Mouse (Mus musculus): ENCODE data around the gene Rbbp8nl. TPM values are rescaled to one million over a fixed set of nuclear protein-coding genes. Genes with fewer than 3 reads are reported as not detected.

Rbbp8nl gene
- not detected in 2 replicates for total RNA-seq (2023)

DNA sequence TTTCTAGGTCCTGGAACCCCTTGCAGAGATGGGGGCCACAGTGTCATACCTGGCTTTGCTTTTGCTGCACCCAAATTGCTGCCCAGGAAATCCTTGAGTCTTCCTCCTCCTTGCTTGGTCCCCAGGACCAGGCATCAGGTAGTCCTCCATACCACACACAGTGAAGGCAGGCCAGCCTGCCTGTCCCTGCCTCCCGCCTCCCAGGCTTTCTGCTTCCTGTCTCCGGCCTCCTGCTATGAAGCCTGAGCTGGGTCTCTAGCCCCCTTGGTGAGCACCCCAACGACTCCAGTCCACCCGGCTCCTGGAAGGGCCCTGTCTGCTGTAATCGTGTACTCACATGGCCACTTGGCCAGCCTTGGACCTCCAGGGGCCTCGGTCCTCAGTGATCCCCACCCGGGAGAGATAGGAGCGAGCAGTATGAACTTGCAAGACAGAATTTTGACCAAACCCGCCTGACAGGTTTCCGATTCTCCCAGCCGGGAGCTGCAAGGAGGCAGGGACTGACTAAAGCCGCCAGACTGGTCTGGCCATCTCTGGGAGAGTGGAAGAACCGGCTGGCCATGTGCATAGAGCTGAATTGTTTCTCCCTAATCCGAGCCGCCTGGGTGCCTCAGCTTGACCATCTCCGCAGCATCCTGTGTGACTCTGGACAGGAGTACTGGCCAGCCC lies at the start of gene Rbbp8nl:
Gene Rbbp8nl, minus strand, starts transcription at position 440 of the 669 bp plus-strand sequence.

DNA sequence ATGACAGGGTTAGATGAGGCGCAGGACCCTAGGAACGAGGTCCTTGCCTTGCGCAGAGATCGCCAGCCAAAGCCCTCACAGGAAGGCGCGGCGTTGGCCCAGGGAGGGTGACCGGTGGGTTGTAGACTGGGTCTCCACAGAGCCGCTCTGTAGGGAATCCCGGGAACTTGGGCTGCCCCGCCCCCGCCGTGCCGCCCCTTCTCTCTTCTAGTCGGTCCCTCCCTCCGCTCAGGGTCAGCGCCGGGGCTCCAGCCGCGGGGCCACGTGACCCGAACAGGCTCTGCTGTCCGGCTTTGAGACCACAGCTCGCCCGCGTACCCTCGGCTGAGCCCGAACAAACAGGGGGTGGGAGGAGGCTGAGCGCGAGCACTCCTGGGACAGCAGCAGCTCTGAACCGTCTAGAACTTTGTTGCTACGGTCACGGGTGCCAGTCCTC lies 44.9 kb upstream of the Rbbp8nl start, which contains the start of gene Gata5:
Gene Gata5, minus strand, starts transcription at position 149 of the 436 bp plus-strand sequence.

DNA sequence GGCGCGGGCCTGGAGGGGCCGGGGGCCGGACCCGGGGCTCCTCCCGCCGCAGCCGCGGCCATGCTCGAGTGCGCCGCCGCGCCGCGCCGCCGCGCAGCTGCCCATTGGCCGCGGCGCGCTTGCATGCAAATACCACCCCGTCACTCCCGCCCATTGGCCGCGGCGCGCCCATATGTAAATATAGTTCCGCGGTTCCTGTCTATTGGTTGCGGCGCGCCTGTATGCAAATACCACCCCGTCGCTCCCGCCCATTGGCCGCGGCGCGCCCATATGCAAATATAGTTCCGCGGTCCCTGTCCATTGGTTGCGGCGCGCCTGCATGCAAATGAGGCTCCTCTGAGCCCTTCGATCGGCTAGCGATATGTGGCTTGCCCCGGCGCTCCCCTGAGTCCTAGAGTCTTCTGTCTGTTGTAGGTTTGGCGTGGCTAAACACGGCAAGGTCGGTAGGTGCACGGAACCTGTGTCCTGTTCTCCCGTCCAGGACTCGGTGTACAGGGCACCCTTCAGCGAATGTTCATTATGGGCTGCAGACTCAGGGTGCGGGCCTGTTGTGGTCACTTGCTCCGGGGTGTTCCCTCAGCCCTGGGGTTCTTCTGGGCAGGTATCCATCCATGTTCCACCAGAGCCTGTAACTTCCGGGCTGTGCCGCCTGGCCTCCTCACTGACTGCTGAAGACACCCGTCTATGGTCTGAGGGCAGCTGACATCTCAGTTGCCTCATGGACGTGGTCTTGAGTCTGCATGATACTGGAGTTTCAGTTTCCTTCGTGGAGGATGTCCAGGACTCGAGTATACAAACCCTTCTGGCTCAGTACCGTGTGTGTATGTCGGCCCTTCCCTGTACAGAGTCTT lies 16.1 kb downstream of the Rbbp8nl start, which contains the start of gene Cables2:
Gene Cables2, minus strand, starts transcription at position 103 of the 851 bp plus-strand sequence.

DNA sequence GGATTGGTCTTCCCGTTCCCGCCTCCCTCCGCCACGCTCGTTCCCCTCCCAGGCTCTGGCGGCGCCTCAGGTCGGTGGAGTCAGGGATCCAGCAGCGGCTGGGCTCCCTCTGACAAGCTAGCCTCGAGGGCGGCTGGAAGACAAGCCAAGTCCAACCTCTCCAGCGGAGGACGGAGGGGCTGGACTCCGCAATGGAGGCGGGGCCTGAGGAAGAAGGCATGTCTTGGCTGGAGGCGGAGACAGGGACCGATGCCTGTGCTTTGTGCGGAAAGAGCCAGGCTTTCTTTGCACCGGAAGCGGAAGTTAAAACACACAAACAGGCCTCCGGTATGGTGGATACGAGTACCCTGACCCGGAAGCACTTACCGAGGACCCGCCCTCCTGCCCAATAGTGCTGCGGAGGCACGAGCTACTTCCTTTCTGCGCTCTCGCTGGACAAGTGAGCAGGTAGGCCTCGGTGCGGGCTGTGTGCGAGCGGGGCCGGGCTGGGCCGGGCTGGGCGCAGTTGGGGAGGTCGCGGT lies 32.6 kb downstream of the Rbbp8nl start, which contains the start of gene Rps21:
Gene Rps21, plus strand, starts transcription at position 377 of the 521 bp plus-strand sequence.

Other genes with a start within 250 kb of the Rbbp8nl start
- gene Psma7, start 247.4 kb downstream of the Rbbp8nl start, total RNA-seq (2023), result 128 and 158 TPM in 2 replicates
- gene Ss18l1, start 247.4 kb downstream of the Rbbp8nl start, total RNA-seq (2023), result 3.4 and 3.8 TPM in 2 replicates
- 4.6 and 6.9 TPM in 2 replicates for gene Mtg2, start 219.3 kb downstream of the Rbbp8nl start, total RNA-seq (2023)
- gene Hrh3, start 185.4 kb downstream of the Rbbp8nl start, total RNA-seq (2023), result not detected in 2 replicates
- gene Osbpl2, start 170.6 kb downstream of the Rbbp8nl start, total RNA-seq (2023), result 69.9 and 77.3 TPM in 2 replicates
- 69.8 and 76.8 TPM in 2 replicates for gene Adrm1, start 118.4 kb downstream of the Rbbp8nl start, total RNA-seq (2023)
- gene Lama5, start 64.0 kb downstream of the Rbbp8nl start, total RNA-seq (2023), result 0.09 and 0.66 TPM in 2 replicates
- gene Rps21, start 32.5 kb downstream of the Rbbp8nl start, total RNA-seq (2023), result 370 and 374 TPM in 2 replicates
- 21.0 and 30.1 TPM in 2 replicates for gene Cables2, start 16.4 kb downstream of the Rbbp8nl start, total RNA-seq (2023)
- not detected in 2 replicates for gene Gata5, start 44.8 kb upstream of the Rbbp8nl start, total RNA-seq (2023)
- gene Slco4a1, start 166.4 kb upstream of the Rbbp8nl start, total RNA-seq (2023), result 26.8 and 27.8 TPM in 2 replicates
- gene Ntsr1, start 210.1 kb upstream of the Rbbp8nl start, total RNA-seq (2023), result not detected in 2 replicates

All from neutrophil, adult 65 days (primary cell).